Mouse (Mus musculus): ENCODE results near the gene Galnt10.
A peak's percentile ranks its signal among the peaks of the same experiment; 100 is the strongest.

The Galnt10 gene

DNA sequence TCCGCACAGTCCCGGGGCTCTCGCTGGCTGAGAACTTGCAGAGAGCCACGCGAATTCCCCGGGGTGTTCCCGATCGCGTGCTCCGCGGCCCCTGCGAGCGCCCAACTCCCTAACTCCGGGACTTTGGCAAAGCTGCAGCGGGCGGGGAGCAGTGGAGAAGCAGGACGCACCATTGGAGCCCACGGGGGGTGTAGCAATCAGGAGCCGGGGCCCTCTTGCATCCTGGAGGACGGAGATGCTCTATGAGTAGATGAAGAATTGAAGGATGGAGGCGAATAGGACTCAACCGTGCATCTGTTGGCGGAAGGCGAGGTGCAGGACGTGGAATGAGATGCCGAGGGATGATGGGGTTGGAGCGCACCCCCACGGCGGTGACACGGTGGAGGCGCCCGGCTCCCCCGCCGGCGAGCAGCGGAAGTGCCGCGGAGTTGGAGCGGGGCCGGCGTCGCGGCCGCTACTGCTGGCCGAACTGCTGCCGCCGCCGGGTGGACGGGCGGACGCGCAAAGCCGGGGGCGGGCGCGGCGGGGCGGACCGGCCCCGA lies at the start of gene Galnt10:
Gene Galnt10 (plus strand): TSS at position 425 of the 542 bp plus-strand sequence.
- DNase-seq = peak; percentile 83 to 86

DNA sequence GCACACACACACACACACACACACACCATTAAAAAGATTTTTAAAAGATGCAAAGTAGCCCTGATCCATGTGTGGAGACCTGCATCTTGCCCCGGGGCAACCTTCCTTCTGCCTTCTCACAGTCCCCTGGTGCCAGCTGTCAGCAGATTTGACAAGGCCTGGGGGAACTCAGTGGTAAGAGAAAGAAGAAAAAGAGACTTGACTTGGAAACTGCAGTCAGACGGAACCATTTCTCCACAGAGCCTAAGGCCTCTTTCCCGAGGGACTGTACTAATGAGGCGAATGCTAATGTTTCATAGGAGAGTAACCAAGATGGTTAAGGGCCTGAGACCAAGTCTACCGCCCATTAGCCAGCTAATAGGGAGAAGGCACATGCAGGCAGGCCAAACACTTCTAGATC lies 49.3 kb upstream of the Galnt10 start:
- DNase-seq = no peak

DNA sequence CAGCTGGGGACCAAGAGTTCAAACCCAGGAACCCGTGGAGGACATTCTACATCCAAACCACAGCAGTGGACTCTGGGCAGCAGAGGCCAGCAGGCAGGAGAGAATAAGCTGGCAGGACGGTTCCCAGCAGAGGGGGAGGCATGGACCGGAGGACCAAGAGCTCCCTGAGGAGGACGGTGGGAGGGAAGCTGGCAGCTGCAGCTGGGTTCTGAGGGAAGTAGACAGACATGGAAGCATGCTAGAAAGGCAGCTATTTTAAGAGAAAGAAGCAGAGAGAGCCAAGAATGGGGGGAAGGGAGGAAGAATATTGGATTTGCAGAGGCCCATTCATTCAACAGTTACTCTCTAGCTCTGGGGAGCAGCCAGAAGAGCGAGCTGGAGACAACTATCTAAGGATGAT lies 47.1 kb upstream of the Galnt10 start:
- no peak for DNase-seq

DNA sequence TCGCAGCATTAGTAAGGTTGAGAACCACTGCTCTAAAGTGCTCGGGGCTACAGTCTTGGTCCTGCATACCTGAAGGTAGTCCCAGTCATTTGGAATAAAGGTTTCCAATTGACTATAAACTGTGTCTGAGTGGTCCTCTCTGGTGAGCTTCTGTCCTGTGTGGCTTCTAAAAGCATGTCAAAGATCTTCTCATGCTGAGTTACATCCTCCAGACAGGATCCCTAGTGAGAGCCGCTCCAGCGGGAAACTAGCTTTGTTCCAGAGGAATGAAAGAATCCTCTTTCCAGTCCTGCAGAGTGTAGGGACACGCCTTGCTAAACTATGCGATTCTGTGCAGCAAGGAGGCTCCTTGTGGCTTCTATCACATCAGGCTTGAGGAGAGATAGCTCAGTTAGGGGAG lies 45.9 kb upstream of the Galnt10 start:
- DNase-seq = no peak

DNA sequence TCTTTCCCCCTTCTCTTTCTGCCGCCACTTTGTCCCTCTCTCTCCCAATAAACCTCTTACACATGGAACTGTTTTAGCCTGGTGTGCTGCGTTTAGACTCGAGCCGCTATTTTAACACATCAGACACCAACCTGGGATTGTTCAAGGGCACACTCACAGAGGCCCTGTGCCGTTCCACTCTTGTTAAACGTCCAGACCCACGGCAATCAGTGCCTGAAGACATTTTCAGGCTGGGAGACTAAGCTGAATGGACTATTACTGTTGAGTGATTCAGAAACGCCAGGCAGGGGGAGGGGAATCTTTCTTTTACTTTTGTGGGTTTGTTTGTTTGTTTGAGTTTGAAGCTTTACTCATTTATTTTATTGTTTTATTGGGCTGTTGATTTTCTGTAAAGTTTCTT lies 45.1 kb upstream of the Galnt10 start:
- no peak for DNase-seq

DNA sequence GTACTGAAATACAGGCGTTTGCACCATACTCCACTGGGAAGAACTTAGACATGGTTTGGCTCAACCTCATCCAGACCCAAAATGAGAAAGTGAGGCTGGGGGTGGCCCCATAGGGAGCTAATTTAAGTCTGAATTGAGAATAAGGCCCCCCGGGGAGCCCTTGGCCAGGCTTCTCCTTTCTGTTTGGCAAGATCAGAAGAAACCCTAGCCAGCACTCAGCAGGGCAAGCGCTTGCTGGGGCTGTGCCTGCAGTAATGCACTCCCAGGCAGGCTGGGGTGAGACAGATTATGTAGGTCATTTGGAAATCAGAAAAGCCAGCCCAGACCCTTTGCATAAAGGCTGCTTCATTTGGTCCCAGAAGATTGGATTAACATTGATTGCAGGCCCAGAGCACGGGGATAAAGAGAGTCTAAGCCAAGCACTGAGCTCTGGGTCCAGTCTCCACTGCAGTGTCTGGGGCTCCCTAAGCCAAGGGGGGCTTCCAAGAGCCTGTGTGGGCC lies 44.6 kb upstream of the Galnt10 start:
- DNase-seq = no peak

DNA sequence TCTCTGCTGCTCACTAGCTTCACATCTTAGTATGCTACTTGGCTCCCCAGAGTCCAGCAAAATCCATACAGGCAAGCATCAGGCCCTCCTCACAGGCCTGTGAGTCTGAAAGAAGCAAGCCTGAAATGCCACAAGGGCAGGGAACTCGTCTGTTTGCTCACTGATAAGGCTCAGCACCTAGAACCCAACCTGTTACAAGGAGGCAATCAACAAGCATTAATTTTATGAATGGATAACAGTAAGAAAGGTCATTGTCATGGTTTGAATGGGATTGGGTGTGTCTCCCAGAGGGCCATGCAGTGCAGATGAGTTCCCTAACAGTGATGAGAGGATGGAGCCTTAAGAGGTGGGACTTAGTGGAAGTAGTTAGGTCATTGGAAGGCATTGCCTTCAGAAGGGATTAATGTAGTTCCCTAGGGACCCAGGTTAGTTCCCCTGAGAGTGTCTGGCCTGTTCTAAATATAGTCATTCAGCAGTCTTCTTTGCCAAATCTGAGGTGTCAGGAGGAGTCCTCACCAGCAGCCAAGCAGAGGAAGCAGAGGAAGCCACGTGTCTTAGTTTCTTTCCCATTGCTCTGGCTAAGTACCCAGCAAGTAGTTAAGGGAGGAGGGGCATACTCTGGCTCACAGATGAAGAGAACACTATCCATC lies 43.3 kb upstream of the Galnt10 start:
- DNase-seq = no peak

DNA sequence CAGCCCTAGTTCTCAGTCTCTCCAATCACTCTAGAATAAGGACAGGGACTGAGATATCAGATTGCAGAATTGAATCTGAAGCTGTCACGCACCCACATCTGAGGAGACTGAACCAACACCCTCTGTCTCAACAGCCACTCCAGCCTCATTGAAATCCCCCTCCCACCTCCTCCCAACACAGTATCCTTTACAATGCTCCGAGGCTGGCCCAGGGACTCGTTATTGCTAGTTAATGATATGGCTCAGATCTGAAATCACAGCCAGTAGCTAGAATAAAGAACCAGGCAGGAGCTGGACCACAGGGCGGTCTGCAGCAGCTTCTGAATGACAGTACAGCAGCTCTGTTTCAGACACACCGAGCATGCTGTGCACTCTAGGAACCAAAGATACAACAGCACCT lies 40.2 kb upstream of the Galnt10 start:
- no peak for DNase-seq

DNA sequence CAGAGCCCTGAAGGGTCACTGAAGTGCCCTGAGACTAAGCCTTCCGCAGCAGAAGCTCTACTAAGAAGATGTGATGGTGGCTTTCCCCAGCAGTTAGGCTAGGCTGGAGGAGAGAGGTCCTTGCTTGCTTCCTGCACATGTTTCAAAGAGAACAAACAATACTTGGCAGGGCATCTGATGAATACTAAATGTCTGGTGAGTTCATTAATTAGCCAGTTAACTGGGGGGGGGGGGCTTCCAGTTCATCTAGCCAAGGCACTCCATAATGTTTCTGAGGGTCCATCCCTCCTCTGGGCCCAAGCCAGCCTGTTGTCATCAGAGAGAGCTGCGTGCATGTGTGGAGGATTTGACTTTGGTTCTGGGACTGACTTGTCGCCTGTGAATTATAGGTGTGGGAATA lies 39.6 kb upstream of the Galnt10 start:
- DNase-seq = no peak

DNA sequence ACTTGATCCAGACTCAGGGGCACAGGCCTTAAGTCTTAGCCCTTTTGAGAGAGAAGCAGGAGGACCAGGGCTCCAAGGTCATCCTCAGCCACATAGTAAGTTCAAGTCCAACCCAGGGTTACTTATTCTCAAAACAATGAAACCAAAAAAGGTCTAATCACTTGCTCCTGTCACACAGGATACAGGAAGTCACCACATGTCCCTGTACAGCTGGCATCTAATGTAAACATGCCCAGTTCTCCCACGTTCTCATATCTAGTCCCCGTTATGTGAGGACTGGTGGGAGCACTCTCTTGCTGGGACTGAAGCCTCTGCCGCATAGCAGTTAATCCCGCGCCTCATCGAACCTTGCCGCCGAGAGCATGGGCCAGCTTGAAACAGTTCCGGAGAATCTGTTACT lies 30.7 kb upstream of the Galnt10 start:
- peak in 1 of 2 experiments; percentile 7 for DNase-seq

DNA sequence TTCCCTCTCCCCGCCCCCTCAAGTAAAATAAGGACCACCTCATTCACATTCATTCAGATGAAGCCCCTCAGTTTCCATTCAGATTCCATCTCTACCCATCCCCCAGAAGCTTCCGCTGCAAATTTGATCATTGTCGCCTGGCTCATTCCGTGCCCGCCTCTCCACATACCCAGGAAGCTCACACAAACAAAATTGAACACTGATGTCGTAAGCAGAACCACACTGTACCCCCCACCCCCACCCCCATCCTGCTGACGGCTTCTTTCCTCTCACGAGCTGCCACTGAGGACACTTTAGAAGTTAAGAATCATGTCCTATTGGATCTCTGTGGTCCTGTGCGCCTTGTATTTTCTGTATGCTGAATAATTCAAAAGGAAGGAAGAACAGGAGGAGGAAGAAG lies 30.0 kb upstream of the Galnt10 start:
- peak in 1 of 2 experiments; percentile 38 for DNase-seq

DNA sequence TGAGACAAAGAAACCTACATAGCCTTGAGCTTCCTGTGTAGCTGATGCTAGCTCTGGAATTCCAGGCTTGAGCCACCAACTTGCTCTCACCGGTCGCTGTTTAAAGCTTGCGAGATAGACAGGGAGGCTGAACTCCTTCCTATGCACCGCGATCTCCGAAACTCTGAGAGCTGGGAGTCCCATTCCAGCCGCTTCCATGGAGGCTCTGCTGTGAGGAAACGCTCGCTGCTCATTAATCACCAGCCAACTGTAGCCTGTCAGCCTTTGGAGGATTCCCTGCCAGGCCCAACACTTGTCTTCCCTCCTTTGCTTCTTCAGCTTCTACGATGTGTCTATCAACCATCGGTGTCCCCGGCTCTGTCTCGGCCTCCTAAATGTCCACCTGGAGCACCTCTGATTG lies 29.4 kb upstream of the Galnt10 start:
- no peak for DNase-seq

DNA sequence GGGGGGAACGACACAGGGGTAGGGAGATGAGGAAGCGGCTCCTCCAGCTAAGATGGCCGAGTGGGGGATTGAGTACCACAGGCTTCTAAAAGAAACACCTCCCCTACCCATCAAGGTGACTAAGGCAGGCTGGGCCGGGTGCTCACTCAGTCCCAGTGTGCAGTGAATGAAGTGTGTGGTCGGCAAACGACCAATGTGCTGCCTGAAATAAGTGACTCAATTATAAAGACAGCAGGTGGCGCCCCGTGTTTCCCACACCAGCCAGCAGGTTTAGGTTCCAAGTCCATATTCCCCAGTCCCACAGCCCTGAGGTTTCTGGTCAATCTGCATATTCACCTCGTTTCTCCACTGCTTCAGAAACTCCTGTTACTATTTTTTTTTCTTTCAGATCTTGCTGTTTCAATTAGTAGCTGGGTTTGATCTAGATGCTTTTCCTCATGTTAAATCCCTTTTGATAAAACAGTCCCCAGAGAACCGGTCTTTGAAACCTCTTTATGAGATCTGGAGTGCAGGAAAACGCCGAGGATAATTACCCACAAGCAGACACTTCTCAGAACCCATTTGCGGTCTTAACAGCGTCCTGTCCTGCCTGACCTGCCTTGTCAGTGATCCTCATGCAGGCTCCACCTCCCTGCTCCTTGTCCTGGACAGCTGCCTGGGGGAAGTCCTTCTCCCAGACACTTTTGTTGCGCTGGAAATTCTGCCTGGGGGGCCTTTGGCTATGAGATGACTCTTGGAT lies 27.5 kb upstream of the Galnt10 start:
- peak; percentile 37 to 51 for DNase-seq

DNA sequence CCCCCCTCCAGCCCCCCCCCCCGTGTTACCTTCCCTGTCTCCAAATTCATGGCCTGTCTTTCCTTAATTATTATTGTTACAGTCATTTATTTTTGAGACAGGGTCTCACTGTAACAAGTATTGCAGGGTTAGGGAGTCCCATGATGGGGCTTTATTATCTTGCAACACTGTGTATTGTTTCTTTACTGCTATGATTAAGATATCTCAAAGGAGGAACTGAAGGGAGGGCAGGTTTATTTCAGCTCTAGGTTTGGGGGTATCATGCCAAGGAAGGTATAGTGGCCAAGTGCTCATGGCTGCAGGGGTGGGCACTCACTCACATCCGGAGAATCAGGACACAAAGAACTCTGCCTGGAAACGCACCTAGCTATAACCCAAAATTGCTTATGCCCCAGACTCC lies 23.8 kb upstream of the Galnt10 start:
- no peak for DNase-seq

DNA sequence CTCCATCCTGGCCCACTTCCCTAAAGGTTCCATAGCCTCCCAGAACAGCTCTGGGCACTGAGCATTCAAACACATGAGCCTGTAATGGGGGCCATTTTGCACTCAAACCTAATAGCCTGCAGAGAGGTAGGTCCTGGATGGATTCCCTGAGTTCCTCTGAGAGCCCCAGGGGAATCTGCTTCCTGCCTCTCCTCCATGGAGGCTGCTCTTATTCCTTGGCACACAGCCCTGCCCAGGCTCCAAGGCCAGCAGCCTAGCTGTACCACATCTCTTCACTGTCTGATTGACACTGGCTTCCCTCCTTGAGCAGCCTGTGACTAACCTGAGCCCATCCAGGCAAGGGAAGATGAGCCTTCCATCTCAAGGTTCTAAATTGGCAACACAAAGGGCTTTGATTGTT lies 23.4 kb upstream of the Galnt10 start:
- no peak for DNase-seq

DNA sequence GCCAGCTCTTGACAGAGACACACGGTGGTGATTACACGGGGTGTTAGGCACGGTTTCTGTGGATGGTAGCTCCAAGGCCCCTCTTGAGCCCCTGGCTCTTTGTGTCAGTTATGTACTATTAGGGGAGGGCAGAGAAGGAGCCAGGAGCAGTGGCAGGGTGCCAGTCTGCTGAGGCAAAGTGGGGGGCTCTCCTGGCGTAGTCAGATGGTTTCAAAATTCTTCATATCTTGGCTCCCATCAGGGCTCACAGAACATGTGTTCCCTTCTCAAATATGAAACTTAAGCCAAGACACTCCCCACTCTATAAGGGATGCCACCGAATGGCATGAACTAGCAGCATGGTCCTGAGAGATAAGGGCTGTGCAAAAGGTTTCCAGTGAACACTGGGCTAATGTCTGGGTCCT lies 20.8 kb upstream of the Galnt10 start:
- no peak for DNase-seq

DNA sequence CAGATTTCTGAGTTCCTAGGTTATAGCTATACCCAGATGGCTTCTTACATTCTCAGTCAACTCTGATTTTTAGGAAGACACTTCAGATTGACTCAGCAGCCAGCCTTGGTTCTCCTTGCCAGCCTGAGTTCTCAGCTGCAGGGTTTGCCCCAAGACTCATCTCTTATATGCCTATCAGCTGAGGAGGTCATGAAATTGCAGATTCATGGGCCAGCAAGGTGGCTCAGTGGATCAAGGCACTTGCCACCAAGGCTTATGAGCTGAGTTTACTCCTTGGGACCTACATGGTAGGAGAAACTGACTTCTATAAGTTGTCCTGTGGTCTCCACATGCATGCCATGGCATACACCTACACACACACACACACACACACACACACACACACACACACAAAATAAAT lies 19.8 kb upstream of the Galnt10 start:
- DNase-seq = no peak

DNA sequence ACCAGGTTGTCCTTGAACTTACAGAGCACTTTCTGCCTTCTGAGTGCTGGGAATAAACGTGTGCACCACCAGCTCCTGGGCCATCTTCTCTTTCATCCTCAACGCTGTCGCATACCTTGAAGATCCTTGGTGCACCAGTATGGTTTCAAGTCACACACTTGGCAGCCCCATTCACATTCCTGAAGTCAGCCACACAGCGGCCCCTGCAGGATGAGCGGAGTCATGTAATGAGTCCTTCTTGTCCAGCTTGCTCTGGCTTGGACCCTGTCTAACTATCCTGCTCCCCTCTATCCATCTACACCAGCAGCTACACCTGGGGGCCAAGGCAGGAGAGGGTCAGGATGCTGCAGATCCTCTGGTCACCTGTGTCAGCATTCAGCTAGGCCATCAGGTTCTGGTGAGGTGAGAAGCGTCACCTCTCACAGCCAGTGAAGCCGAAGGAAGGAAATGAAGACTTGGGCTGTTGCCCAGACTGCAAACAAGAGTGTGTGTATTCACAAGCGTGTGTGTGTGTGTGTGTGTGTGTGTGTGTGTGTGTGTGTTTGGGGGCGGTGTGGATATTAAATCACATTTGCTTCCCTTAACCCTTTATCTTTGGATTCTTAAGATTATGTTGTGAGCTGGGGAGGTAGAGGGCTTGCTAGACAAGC lies 18.0 kb upstream of the Galnt10 start:
- DNase-seq = peak; percentile 37 to 59

DNA sequence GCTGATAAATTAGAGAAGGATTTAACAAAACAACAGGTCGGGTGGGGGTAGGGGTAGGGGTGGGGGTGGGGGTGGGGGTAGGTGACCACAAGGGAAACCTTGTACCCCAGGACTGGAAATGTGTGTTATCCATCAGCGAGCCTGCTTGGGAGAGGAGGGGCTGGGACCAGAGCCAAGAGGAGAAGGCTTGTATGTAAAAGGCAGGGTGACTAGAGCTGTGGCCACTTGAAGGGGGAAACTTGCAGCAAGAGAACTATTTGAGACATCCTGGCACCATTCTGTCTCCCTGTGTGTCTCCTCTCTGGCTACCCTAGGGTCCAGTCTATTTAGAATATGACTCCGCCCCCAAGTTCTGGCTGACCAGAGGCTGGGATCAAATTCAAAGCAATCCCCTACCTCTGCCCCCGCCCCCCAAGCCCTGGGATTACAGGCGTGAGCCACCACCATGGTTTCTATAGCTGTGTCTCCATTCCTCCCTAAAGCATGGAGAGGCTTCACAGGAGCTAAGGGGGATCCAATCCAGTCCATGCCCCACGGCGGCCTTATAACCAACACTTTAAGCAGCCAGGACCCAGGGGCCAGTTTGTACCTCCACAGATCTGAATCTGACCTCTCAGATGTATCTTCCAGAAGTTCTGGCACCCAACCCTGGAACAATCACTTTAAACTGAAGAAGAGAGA lies 13.3 kb upstream of the Galnt10 start:
- no peak for DNase-seq

DNA sequence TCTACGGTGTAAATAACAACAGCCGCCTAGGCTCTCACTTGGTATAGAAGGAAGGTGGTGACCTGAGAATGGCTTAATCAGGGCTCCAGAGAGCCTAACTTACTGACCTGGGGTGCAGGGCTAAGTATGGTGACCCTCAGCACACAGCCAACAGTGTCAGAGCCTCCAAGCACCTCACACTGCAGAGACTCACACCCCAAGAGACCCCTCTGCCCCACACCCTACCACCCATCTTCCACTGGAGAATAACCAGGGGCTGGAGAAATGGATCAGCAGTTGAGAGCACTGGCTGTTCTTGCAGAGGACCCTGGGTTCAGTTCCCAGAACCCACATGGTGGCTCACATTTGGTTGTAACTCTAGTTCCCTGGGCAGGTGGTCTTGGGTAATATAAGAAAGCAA lies 12.2 kb upstream of the Galnt10 start:
- DNase-seq = no peak

DNA sequence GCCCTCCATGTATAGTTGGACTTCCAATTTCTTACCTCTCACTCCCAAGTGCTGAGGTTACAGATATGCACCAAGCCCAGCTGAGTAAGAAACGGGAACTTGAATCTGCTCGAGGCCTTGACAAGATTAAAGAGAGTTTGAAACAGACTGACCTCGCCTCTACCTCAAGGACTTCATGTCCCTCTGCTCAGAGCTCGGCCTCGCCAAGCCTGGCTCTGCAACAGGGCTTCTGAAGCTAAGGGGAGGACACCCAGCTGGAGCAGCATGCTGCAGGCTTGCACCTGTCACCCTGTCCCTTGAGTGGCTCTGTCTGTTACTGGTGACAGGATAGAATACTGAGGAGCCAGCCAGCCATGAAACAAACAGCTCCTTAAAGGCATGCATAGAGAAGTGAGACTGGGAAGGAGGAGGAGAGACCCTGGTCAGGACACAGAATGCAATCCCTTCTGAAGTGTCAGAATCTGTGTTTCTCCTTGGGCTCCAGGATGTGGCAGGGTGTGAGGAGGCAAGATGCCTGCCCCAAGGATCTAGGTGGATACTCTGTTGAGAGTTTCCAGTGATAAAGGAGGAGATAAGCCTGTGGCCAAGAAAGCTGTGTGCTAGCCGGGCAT lies 11.2 kb upstream of the Galnt10 start:
- no peak for DNase-seq

DNA sequence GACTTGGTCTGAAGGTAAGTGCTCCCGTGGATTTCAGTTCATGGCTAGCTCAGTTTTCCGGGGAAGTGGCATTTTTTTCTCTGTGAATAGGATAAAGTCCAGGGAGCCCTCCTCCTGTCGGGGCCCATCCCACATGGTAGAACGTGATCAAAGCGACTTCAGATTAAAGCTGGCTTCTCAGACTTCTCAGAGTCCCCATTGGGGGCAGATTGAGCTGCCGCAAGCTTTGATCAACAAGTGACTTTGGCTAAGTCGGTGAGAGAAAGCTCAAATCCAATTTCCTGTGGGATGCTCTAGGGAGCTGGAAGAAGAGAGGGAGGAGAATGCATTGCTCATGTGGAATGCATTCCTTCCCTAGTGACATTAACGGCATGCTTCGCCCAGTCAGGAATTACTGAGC lies 10.1 kb upstream of the Galnt10 start:
- DNase-seq = no peak

DNA sequence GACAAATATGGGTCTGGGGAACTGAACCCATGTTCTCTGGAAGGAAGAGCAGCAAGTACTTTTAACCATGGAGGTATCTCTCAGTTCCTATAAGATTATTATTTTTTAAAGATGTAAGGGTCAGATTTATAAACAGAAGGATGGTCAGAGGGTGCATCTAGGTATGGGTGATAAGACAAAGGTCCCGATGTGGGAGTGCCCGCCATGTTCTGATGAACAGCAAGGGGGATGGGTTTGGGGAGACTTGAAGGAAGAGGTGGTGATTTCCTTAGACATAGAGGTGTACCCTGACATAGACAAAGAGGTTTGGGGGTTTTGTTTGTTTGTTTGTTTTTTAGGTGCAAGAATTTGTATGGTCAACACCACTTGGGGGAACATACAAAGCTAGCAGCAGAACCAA lies 1.6 kb upstream of the Galnt10 start:
- no peak for DNase-seq
